Mouse (Mus musculus) CH12.LX (cell line): ENCODE data around the gene Nlrc5. TPM values are rescaled to one million over a fixed set of nuclear protein-coding genes. Genes with fewer than 3 reads are reported as not detected.

Experiments used
- DNase-seq: peaks from one replicate; pipeline ENCODE4 v3.0.0-alpha.2; 2013; ENCODE audit errors: extremely low read depth
- H3K27ac ChIP-seq: 2 replicates; pipeline ENCODE4 v1.5.1; 2012; ENCODE audit warnings: low read depth, mild to moderate bottlenecking, control low read depth, moderate library complexity; ENCODE audit not compliant: insufficient read depth
- H3K27me3 ChIP-seq: replicated peaks from 2 replicates; pipeline ENCODE3; 2012; ENCODE audit warnings: inconsistent platforms
- H3K36me3 ChIP-seq, 2 experiments: replicated peaks in 1 of 2; 2 replicates each; pipeline versions ENCODE3 to v1.6.1; 2012; ENCODE audit warnings: inconsistent platforms in 1 of 2, low read length in 1 of 2, mild to moderate bottlenecking in 1 of 2, mixed read lengths in 1 of 2, moderate library complexity in 1 of 2; ENCODE audit not compliant: control insufficient read depth in 1 of 2, insufficient read depth in 1 of 2
- H3K4me1 ChIP-seq, 2 experiments: 2 replicates each; pipeline ENCODE4 v1.6.1; 2012; ENCODE audit warnings: inconsistent platforms in 1 of 2, moderate library complexity in 1 of 2; ENCODE audit not compliant: insufficient read depth in 2 of 2, control insufficient read depth in 1 of 2
- H3K4me2 ChIP-seq: 2 replicates; pipeline ENCODE4 v1.6.1; 2012; ENCODE audit warnings: low read depth, mild to moderate bottlenecking, control low read depth; ENCODE audit not compliant: poor library complexity, insufficient read depth, severe bottlenecking
- H3K4me3 ChIP-seq, 3 experiments: fragments of 150-350 bp in 1 of 3; sonication (generic) in 1 of 3; replicated peaks in 1 of 3; 2 replicates each; pipeline versions ENCODE3 to v1.5.1; 2011 to 2012; ENCODE audit warnings: low read depth in 2 of 3, low read length in 2 of 3, mild to moderate bottlenecking in 2 of 3, moderate library complexity in 2 of 3, control low read depth in 1 of 3, improper control_type of control experiment in 1 of 3, inconsistent platforms in 1 of 3, mixed read lengths in 1 of 3; ENCODE audit not compliant: poor library complexity in 1 of 3
- H3K79me2 ChIP-seq: replicated peaks from 2 replicates; pipeline ENCODE4 v1.6.1; 2012; ENCODE audit warnings: mild to moderate bottlenecking, moderate library complexity; ENCODE audit not compliant: control insufficient read depth, poor library complexity, insufficient read depth, severe bottlenecking; ENCODE audit errors: extremely low read depth
- H3K9ac ChIP-seq: 2 replicates; pipeline ENCODE4 v1.6.1; 2012; ENCODE audit warnings: low read depth, mild to moderate bottlenecking, control low read depth, moderate library complexity; ENCODE audit not compliant: insufficient read depth
- H3K9me3 ChIP-seq: replicated peaks from 2 replicates; pipeline ENCODE3; 2012; ENCODE audit warnings: low read length, inconsistent platforms, mixed read lengths
- CHD2 ChIP-seq: IDR thresholded peaks from 2 replicates; pipeline ENCODE4 v1.6.1; 2011; ENCODE audit warnings: low read length, improper control_type of control experiment
- CTCF ChIP-seq, 2 experiments: IDR thresholded peaks in 1 of 2; conservative IDR thresholded peaks in 1 of 2; 2 replicates each; pipeline ENCODE4 v1.5.1; 2011 to 2012; ENCODE audit warnings: low read depth in 2 of 2, low read length in 2 of 2, improper control_type of control experiment in 1 of 2, inconsistent platforms in 1 of 2, mild to moderate bottlenecking in 1 of 2, moderate library complexity in 1 of 2
- E2F4 ChIP-seq: IDR thresholded peaks from 2 replicates; pipeline ENCODE4 v1.6.1; 2011; ENCODE audit warnings: low read depth, low read length, improper control_type of control experiment; ENCODE audit not compliant: insufficient replicate concordance
- GABPA ChIP-seq: IDR thresholded peaks from 2 replicates; pipeline ENCODE4 v1.6.1; 2012; ENCODE audit warnings: low read depth, low read length, improper control_type of control experiment, inconsistent platforms; ENCODE audit not compliant: insufficient replicate concordance
- IRF4 ChIP-seq: IDR thresholded peaks from 2 replicates; pipeline ENCODE4 v1.6.1; 2014; ENCODE audit warnings: low read depth, mild to moderate bottlenecking, inconsistent platforms, low read length, improper control_type of control experiment
- JUN ChIP-seq: IDR thresholded peaks from 2 replicates; pipeline ENCODE4 v1.6.1; 2011; ENCODE audit warnings: low read depth, mild to moderate bottlenecking, low read length, improper control_type of control experiment, moderate library complexity; ENCODE audit not compliant: insufficient read depth
- JUND ChIP-seq: conservative IDR thresholded peaks from 2 replicates; pipeline ENCODE4 v1.6.1; 2011; ENCODE audit warnings: low read depth, low read length, improper control_type of control experiment
- KAT2A ChIP-seq: IDR thresholded peaks from 2 replicates; pipeline ENCODE4 v1.6.1; 2012; ENCODE audit warnings: low read length, improper control_type of control experiment, inconsistent platforms; ENCODE audit not compliant: insufficient replicate concordance
- MAFK ChIP-seq: IDR thresholded peaks from 2 replicates; pipeline ENCODE4 v1.6.1; 2011; ENCODE audit warnings: low read length, improper control_type of control experiment; ENCODE audit not compliant: insufficient replicate concordance
- MAZ ChIP-seq: IDR thresholded peaks from 2 replicates; pipeline ENCODE4 v1.6.1; 2012; ENCODE audit warnings: low read depth, mild to moderate bottlenecking, inconsistent platforms, low read length, improper control_type of control experiment, moderate library complexity
- MEF2A ChIP-seq: IDR thresholded peaks from 2 replicates; pipeline ENCODE4 v1.6.1; 2014; ENCODE audit warnings: low read depth, mild to moderate bottlenecking, inconsistent platforms, low read length, improper control_type of control experiment, borderline replicate concordance
- NELFE ChIP-seq: IDR thresholded peaks from 2 replicates; pipeline ENCODE4 v1.6.1; 2011; ENCODE audit warnings: low read depth, low read length, improper control_type of control experiment
- POLR2AphosphoS2 ChIP-seq: IDR thresholded peaks from 2 replicates; pipeline ENCODE4 v1.6.1; 2011; ENCODE audit warnings: low read depth, low read length, improper control_type of control experiment
- RCOR1 ChIP-seq: conservative IDR thresholded peaks from 2 replicates; pipeline ENCODE4 v1.6.1; 2012; ENCODE audit warnings: low read depth, mild to moderate bottlenecking, inconsistent platforms, low read length, improper control_type of control experiment
- SIN3A ChIP-seq: IDR thresholded peaks from 2 replicates; pipeline ENCODE4 v1.6.1; 2012; ENCODE audit warnings: low read length, improper control_type of control experiment, inconsistent platforms
- SMC3 ChIP-seq: IDR thresholded peaks from 2 replicates; pipeline ENCODE4 v1.6.1; 2011; ENCODE audit warnings: low read depth, low read length, improper control_type of control experiment
- TBP ChIP-seq: conservative IDR thresholded peaks from 2 replicates; pipeline ENCODE4 v1.6.1; 2011; ENCODE audit warnings: low read depth, low read length, improper control_type of control experiment
- UBTF ChIP-seq: IDR thresholded peaks from 2 replicates; pipeline ENCODE4 v1.6.1; 2012; ENCODE audit warnings: low read depth, mild to moderate bottlenecking, inconsistent platforms, low read length, improper control_type of control experiment, moderate library complexity
- USF1 ChIP-seq: IDR thresholded peaks from 2 replicates; pipeline ENCODE4 v1.6.1; 2014; ENCODE audit warnings: low read depth, mild to moderate bottlenecking, inconsistent platforms, low read length, improper control_type of control experiment
- ZC3H11A ChIP-seq: IDR thresholded peaks from 2 replicates; pipeline ENCODE4 v1.6.1; 2012; ENCODE audit warnings: low read depth, mild to moderate bottlenecking, inconsistent platforms, low read length, improper control_type of control experiment
- dilution Hi-C: fragments of 300-500 bp; cut with MboI; formaldehyde crosslinking; loops from 2 replicates; pipeline ENCODE4 v1.14.3; 2020; ENCODE audit warnings: low sequenced_read_pairs; ENCODE audit not compliant: extremely low pct_unique_long_range_greater_than_20kb, extremely low pct_ligation_motif_present
- in situ Hi-C: fragments of 300-500 bp; cut with MboI; formaldehyde crosslinking; loops from 3 replicates; pipeline ENCODE4 v1.14.3; 2019; ENCODE audit warnings: low sequenced_read_pairs, low pct_ligation_motif_present, low pct_unique_long_range_greater_than_20kb, mixed read lengths
- polyA plus RNA-seq: library from polyadenylated mRNA; unstranded; fragments of >175 nt; gene quantifications from 2 replicates; pipeline ENCODE4 v1.2.1, GENCODE M21; 2012; ENCODE audit warnings: low read depth; ENCODE audit not compliant: insufficient read length
- total RNA-seq, 2 experiments: library from RNA; depleted of rRNA; stranded (reverse); fragments of 300-350 nt in 1 of 2; fragments of >200 nt in 1 of 2; gene quantifications; 2 replicates each; pipeline ENCODE4 v1.2.3; 2012 to 2014

Gene Nlrc5
- total and polyA plus RNA-seq, 3 experiments, result 58.6 to 72.5 (median 60.2) TPM

DNA sequence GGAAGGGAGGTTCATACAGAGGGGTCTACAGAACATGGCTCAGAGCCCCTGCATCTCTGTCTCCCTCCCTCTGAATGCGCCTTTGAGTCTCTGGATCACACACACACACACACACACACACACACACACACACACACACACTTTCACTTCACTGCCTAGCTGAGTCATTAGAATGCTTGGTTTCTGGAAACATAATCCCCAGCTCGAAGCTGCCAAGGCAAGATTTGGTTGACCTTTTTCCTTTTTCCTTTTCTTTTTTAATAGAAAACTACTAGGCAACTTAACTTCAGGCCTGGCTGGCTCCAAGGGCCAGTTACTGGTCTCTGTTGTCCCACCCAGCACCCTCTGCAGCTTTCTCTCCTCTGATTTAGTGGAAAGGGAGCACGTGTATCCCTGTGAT is 82.6 kb downstream of the Nlrc5 start:
- in situ Hi-C loops, result no loop called here
- TF ChIP-seq MAZ, result no peak
- TF ChIP-seq IRF4, result peak; percentile 31; the same call in 1 of the 2 replicates
- TF ChIP-seq SMC3, result no peak
- TF ChIP-seq, all 38 proteins: peak for 1
- Histone ChIP-seq H3K4me3 (no peak overlapping the region), H3K4me1 (no peaks in the 10 kb centered on the region; a peak in 1 of 4 replicates), H3K79me2 (no peaks in the 10 kb centered on the region), H3K9ac (no peak overlapping the region), H3K27me3 (no peaks in the 10 kb centered on the region), H3K36me3 (peaks cover 69 to 92% of the 10 kb centered on the region in 2 experiments), H3K27ac (no peak overlapping the region), H3K4me2 (no peak overlapping the region), H3K9me3 (no peaks in the 10 kb centered on the region)
- dilution Hi-C loops, result no loop called here
- DNase-seq, result no peak

GRCm38 (mm10) chr8:94518331-94518730 is 84.2 kb downstream of the Nlrc5 start:
- dilution Hi-C loops (no loop called here), in situ Hi-C loops (no loop called here)
- H3K4me2 ChIP-seq, result no peak overlapping the region
- TF ChIP-seq E2F4, result no peak
- no peak overlapping the region for H3K9ac ChIP-seq
- peaks cover 63 to 91% of the 10 kb centered on the region in 2 experiments for H3K36me3 ChIP-seq
- no peak overlapping the region for H3K27ac ChIP-seq
- no peaks in the 10 kb centered on the region; a peak in 1 of 4 replicates for H3K4me1 ChIP-seq
- no peaks in the 10 kb centered on the region for H3K27me3 ChIP-seq
- H3K79me2 ChIP-seq, result no peaks in the 10 kb centered on the region
- DNase-seq, result no peak
- H3K9me3 ChIP-seq, result no peaks in the 10 kb centered on the region
- no peak overlapping the region for H3K4me3 ChIP-seq

- H3K4me3 ChIP-seq, result no peak overlapping the region
- no peaks in the 10 kb centered on the region for H3K9me3 ChIP-seq
- H3K27ac ChIP-seq, result no peak overlapping the region
- H3K9ac ChIP-seq, result no peak overlapping the region
- DNase-seq, result no peak
- in situ Hi-C loops, result no loop called here
- H3K4me2 ChIP-seq, result no peak overlapping the region
- H3K4me1 ChIP-seq, result no peaks in the 10 kb centered on the region; a peak in 1 of 4 replicates
- TF ChIP-seq TBP (no peak), GABPA (no peak), UBTF (no peak), CHD2 (no peak), POLR2AphosphoS2 (no peak), USF1 (no peak), JUN (no peak), IRF4 (no peak), MEF2A (no peak), E2F4 (no peak), JUND (no peak), NELFE (no peak), ZC3H11A (no peak), RCOR1 (no peak), MAZ (no peak), SIN3A (no peak), MAFK (no peak), CTCF (conservative IDR thresholded peaks at IDR 0.05 in 1 of 2, IDR thresholded peaks at IDR 0.05 in 1 of 2; ENCODE audit: low read depth in 2 of 2, low read length in 2 of 2) (no peak), KAT2A (no peak)
- no peaks in the 10 kb centered on the region for H3K27me3 ChIP-seq
- dilution Hi-C loops, result no loop called here
- no peaks in the 10 kb centered on the region for H3K79me2 ChIP-seq
- peaks cover 58 to 87% of the 10 kb centered on the region in 2 experiments for H3K36me3 ChIP-seq
These were observed 84.9 kb downstream of the Nlrc5 start for GRCm38 (mm10) chr8:94519021-94519420.
